Mouse (Mus musculus): Measurements from ENCODE around the gene Tssk4. TPM values are rescaled to one million over a fixed set of nuclear protein-coding genes. Genes with fewer than 3 reads are reported as not detected.

Gene Tssk4
- 0.41 TPM in 1 of 2 replicates, not detected in the other for polyA plus RNA-seq (2012; ENCODE audit: low replicate concordance)

GRCm38 (mm10) chr14:55649884-55650283, at the start of gene Tssk4:
Gene Tssk4 (plus strand): TSS chr14:55650184.

GRCm38 (mm10) chr14:55603271-55603632, 46.7 kb upstream of the Tssk4 start, which contains the start of gene Irf9:
Gene Irf9 (plus strand): TSS chr14:55603571.

DNA sequence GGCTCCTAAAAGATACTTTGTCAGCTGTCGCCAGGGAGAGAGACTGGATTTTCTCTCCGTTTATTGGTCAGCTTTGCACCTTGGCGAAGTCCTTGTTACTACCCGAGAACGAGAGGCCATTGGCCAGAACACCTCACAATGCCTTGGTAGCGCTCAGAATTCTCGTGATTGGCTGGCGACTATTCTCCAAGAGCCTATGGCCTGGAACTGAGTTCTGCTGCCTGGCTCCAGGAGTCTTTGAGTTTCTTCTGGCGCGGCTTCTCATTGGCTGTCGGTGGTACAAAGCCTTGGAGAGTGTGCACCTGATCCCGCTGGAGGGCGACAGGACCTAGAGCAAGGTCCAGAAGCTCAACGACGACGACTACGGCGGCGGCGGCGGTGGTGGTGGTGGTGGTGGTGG, 32.2 kb upstream of the Tssk4 start, which contains the start of gene Rec8:
TSS of gene Rec8 (plus strand) at position 216 of the 400 bp plus-strand sequence.

GRCm38 (mm10) chr14:55635523-55636007, 14.4 kb upstream of the Tssk4 start, which contains the start of gene Ipo4:
Gene Ipo4 (minus strand): TSS chr14:55635957.

GRCm38 (mm10) chr14:55637795-55638194, 12.2 kb upstream of the Tssk4 start, which contains the start of gene Gm49378:
Gene Gm49378 (minus strand): TSS chr14:55637895.

GRCm38 (mm10) chr14:55643060-55643907, 6.7 kb upstream of the Tssk4 start, which contains the start of gene Tm9sf1:
Gene Tm9sf1 (minus strand): TSS chr14:55643806.

DNA sequence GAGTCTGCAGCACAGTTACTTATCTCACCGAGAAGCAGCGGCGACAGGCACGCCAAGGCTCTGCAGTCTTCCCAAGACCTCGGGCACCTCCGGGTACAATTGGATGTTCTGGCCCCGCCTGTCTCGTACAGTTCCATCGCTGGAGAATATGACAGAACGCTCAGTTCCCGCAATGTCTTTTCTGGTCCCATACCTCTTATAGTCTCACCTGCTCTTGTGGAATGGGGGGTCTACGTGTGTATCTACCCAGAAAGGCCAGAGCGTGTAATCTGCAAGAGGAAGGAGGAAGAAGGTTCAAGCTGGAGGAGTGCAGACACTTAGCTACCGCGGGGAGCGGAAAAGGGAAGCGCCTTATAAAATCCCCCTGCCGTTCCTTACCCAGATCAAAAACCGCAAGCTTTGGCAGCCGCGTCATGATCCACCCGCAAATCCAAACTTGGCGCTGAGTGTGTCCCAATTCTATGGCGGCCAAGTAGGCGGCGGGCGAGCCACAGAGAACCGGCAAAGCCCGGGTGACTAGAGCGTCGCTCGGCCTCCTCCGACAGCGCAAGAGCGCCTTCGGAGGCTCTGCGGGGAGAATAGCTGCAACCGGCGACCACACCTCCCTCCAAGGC, 10.1 kb downstream of the Tssk4 start, which contains the start of gene Mdp1:
TSS of gene Mdp1 (minus strand) at position 549 of the 614 bp plus-strand sequence.

DNA sequence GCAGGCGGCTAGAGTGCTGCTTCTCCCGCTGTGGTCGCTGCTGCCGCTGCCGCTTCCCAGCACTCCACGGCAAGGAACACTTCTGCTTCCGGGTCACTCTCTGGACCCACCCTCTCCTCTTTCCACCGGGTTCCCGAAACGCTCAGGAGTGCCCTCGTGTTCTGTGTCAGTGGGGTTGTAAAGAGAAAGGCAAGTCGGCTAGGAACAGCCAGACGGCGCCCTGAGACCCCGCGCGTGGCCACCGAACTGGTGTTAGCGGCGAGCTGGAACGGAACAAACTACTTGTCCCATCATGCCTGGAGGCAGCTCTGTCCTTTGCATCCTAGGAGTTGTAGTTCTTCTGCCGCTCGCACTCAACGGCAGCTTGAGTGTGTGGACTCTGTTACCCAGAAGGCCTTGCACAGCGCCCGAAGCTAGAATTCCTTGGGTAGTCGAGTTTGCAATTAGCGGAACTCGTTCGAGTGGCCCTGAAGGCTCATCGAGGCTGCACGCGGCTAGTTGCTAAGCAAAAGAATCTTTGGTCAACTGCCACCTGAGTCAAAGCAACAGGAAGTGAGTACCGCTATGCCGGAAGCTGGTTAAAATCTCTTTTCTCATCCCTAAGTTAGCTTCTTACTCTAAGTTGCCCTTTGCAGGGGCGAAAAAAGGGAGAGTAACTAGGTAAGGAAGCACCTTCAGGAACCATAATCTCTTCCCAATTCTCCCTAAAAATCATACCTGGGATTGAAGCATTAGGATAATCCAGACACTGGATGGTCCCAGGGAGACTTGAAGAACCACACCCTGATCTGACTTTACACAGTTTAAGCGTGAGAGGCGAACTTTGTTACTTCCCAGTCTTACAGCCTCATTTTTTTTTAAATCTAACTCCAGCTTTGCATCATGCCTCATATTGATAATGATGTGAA, 22.1 kb downstream of the Tssk4 start, which contains the start of the genes Gmpr2 and Nedd8:
TSS of gene Gmpr2 (plus strand) at position 109 of the 908 bp plus-strand sequence.
TSS of gene Nedd8 (minus strand) at position 292 of the 908 bp plus-strand sequence.

GRCm38 (mm10) chr14:55681160-55682117, 31.5 kb downstream of the Tssk4 start, which contains the start of gene Tinf2:
Gene Tinf2 (minus strand): TSS chr14:55681820.

Other genes starting within 250 kb of the Tssk4 start
- gene Dhrs4, start 171.4 kb upstream of the Tssk4 start, polyA plus RNA-seq (2012; ENCODE audit: low replicate concordance), result 56.4 and 85.0 TPM in 2 replicates
- 6.0 and 15.4 TPM in 2 replicates for gene Carmil3, start 159.5 kb upstream of the Tssk4 start, polyA plus RNA-seq (2012; ENCODE audit: low replicate concordance)
- not detected in 2 replicates for gene Cpne6, start 139.7 kb upstream of the Tssk4 start, polyA plus RNA-seq (2012; ENCODE audit: low replicate concordance)
- gene Nrl, start 125.2 kb upstream of the Tssk4 start, polyA plus RNA-seq (2012; ENCODE audit: low replicate concordance), result 0.41 and 0.62 TPM in 2 replicates
- 116 and 171 TPM in 2 replicates for gene Pck2, start 109.9 kb upstream of the Tssk4 start, polyA plus RNA-seq (2012; ENCODE audit: low replicate concordance)
- gene Dcaf11, start 90.2 kb upstream of the Tssk4 start, polyA plus RNA-seq (2012; ENCODE audit: low replicate concordance), result 26.0 and 50.2 TPM in 2 replicates
- 0.97 and 1.7 TPM in 2 replicates for gene A730061H03Rik, start 89.8 kb upstream of the Tssk4 start, polyA plus RNA-seq (2012; ENCODE audit: low replicate concordance)
- gene Fitm1, start 74.6 kb upstream of the Tssk4 start, polyA plus RNA-seq (2012; ENCODE audit: low replicate concordance), result not detected in 2 replicates
- 69.7 and 113 TPM in 2 replicates for gene Psme1, start 72.1 kb upstream of the Tssk4 start, polyA plus RNA-seq (2012; ENCODE audit: low replicate concordance)
- 25.0 and 35.4 TPM in 2 replicates for gene Emc9, start 64.9 kb upstream of the Tssk4 start, polyA plus RNA-seq (2012; ENCODE audit: low replicate concordance)
- gene Psme2, start 59.1 kb upstream of the Tssk4 start, polyA plus RNA-seq (2012; ENCODE audit: low replicate concordance), result 21.1 and 39.3 TPM in 2 replicates
- gene Rnf31, start 58.5 kb upstream of the Tssk4 start, polyA plus RNA-seq (2012; ENCODE audit: low replicate concordance), result 31.7 and 39.6 TPM in 2 replicates
- gene Irf9, start 46.6 kb upstream of the Tssk4 start, polyA plus RNA-seq (2012; ENCODE audit: low replicate concordance), result 22.2 and 204 TPM in 2 replicates
- gene Rec8, start 32.1 kb upstream of the Tssk4 start, polyA plus RNA-seq (2012; ENCODE audit: low replicate concordance), result 7.8 and 19.7 TPM in 2 replicates
- 18.3 and 108 TPM in 2 replicates for gene Ipo4, start 14.2 kb upstream of the Tssk4 start, polyA plus RNA-seq (2012; ENCODE audit: low replicate concordance)
- gene Gm49378, start 12.3 kb upstream of the Tssk4 start, polyA plus RNA-seq (2012; ENCODE audit: low replicate concordance), result 18.9 TPM in 1 of 2 replicates, not detected in the other
- gene Tm9sf1, start 6.4 kb upstream of the Tssk4 start, polyA plus RNA-seq (2012; ENCODE audit: low replicate concordance), result 20.7 and 31.5 TPM in 2 replicates
- 11.3 and 12.5 TPM in 2 replicates for gene Mdp1, start 10.3 kb downstream of the Tssk4 start, polyA plus RNA-seq (2012; ENCODE audit: low replicate concordance)
- 3.1 and 25.0 TPM in 2 replicates for gene Gmpr2, start 21.8 kb downstream of the Tssk4 start, polyA plus RNA-seq (2012; ENCODE audit: low replicate concordance)
- gene Nedd8, start 21.9 kb downstream of the Tssk4 start, polyA plus RNA-seq (2012; ENCODE audit: low replicate concordance), result 32.6 and 33.7 TPM in 2 replicates
- gene Tinf2, start 31.6 kb downstream of the Tssk4 start, polyA plus RNA-seq (2012; ENCODE audit: low replicate concordance), result 49.1 and 49.7 TPM in 2 replicates
- gene Tgm1, start 63.7 kb downstream of the Tssk4 start, polyA plus RNA-seq (2012; ENCODE audit: low replicate concordance), result 4.5 and 11.0 TPM in 2 replicates
- 8.7 and 22.8 TPM in 2 replicates for gene Rabggta, start 72.1 kb downstream of the Tssk4 start, polyA plus RNA-seq (2012; ENCODE audit: low replicate concordance)
- 4.0 and 4.2 TPM in 2 replicates for gene Dhrs1, start 95.5 kb downstream of the Tssk4 start, polyA plus RNA-seq (2012; ENCODE audit: low replicate concordance)
- gene Nop9, start 95.5 kb downstream of the Tssk4 start, polyA plus RNA-seq (2012; ENCODE audit: low replicate concordance), result 57.8 and 83.1 TPM in 2 replicates
- gene Cideb, start 108.3 kb downstream of the Tssk4 start, polyA plus RNA-seq (2012; ENCODE audit: low replicate concordance), result not detected in 2 replicates
- gene Ltb4r2, start 111.2 kb downstream of the Tssk4 start, polyA plus RNA-seq (2012; ENCODE audit: low replicate concordance), result 0.20 TPM in 1 of 2 replicates, not detected in the other
- gene Ltb4r1, start 115.8 kb downstream of the Tssk4 start, polyA plus RNA-seq (2012; ENCODE audit: low replicate concordance), result 1.1 and 3.8 TPM in 2 replicates
- 1.5 and 1.8 TPM in 2 replicates for gene Adcy4, start 133.9 kb downstream of the Tssk4 start, polyA plus RNA-seq (2012; ENCODE audit: low replicate concordance)
- gene Ripk3, start 138.7 kb downstream of the Tssk4 start, polyA plus RNA-seq (2012; ENCODE audit: low replicate concordance), result 54.1 and 55.8 TPM in 2 replicates
- 0.20 and 0.88 TPM in 2 replicates for gene Nfatc4, start 173.0 kb downstream of the Tssk4 start, polyA plus RNA-seq (2012; ENCODE audit: low replicate concordance)
- gene Nynrin, start 203.8 kb downstream of the Tssk4 start, polyA plus RNA-seq (2012; ENCODE audit: low replicate concordance), result 0.07 and 0.18 TPM in 2 replicates
- not detected in 2 replicates for gene Cbln3, start 234.2 kb downstream of the Tssk4 start, polyA plus RNA-seq (2012; ENCODE audit: low replicate concordance)
- 8.0 and 11.3 TPM in 2 replicates for gene Khnyn, start 234.8 kb downstream of the Tssk4 start, polyA plus RNA-seq (2012; ENCODE audit: low replicate concordance)